Mouse (Mus musculus): ENCODE data around the gene Adora3. TPM values are rescaled to one million over a fixed set of nuclear protein-coding genes. Genes with fewer than 3 reads are reported as not detected.

The Adora3 gene
- 0.70 to 1.00 TPM in 2 of 4 replicates, not detected in the others for total RNA-seq (2023; ENCODE audit: inconsistent age)

DNA sequence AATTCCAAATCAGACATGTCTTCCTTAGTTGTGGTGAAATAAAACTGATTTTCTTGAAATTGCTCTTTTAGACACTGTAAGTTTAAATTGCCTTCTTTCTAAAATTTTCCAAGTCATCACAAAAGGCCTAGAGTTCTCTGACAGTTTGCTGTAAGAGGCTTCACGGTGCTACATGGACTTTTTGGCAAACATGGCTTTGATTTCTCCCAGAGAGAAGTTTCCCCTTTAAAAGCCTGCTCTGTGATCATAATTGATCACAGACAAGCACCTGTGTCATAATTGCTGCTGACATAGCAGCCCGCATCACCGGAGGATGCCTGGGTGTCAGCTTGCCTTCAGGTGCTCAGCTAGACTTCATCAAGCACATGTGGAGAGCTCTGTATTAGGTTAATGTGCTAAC, at the start of gene Adora3, which contains the start of gene Tmigd3:
Gene Adora3 (plus strand): TSS at position 301 of the 400 bp plus-strand sequence.
Gene Tmigd3 (plus strand): TSS at position 346 of the 400 bp plus-strand sequence.

GRCm38 (mm10) chr3:105932240-105933071, 61.8 kb downstream of the Adora3 start, which contains the start of gene I830077J02Rik:
I830077J02Rik (minus strand) TSS chr3:105932664.

Other genes with a start within 250 kb of the Adora3 start
- gene Ddx20, start 183.3 kb upstream of the Adora3 start, total RNA-seq (2023; ENCODE audit: inconsistent age), result 30.4 to 34.4 TPM (median 32.8 TPM) in 4 replicates
- gene Inka2, start 166.3 kb upstream of the Adora3 start, total RNA-seq (2023; ENCODE audit: inconsistent age), result 0.19 to 0.78 TPM (median 0.29 TPM) in 3 of 4 replicates, not detected in the other
- gene Rap1a, start 69.5 kb upstream of the Adora3 start, total RNA-seq (2023; ENCODE audit: inconsistent age), result 110 to 139 TPM (median 129 TPM) in 4 replicates
- not detected in 4 replicates for gene Tmigd3, start within 50 bp of the Adora3 start, total RNA-seq (2023; ENCODE audit: inconsistent age)
- gene I830077J02Rik, start 61.8 kb downstream of the Adora3 start, total RNA-seq (2023; ENCODE audit: inconsistent age), result 19.4 to 25.5 TPM (median 23.3 TPM) in 4 replicates
- gene Wdr77, start 88.5 kb downstream of the Adora3 start, total RNA-seq (2023; ENCODE audit: inconsistent age), result 37.0 to 50.7 TPM (median 42.9 TPM) in 4 replicates
- 128 to 143 TPM (median 135 TPM) in 4 replicates for gene Atp5f1, start 89.2 kb downstream of the Adora3 start, total RNA-seq (2023; ENCODE audit: inconsistent age)
- gene Ovgp1, start 102.9 kb downstream of the Adora3 start, total RNA-seq (2023; ENCODE audit: inconsistent age), result 1.8 to 3.6 TPM (median 3.1 TPM) in 4 replicates
- gene Pifo, start 143.8 kb downstream of the Adora3 start, total RNA-seq (2023; ENCODE audit: inconsistent age), result 0.58 to 2.5 TPM (median 1.2 TPM) in 3 of 4 replicates, not detected in the other
- not detected in 4 replicates for gene Chil5, start 162.0 kb downstream of the Adora3 start, total RNA-seq (2023; ENCODE audit: inconsistent age)
- gene Chia1, start 242.4 kb downstream of the Adora3 start, total RNA-seq (2023; ENCODE audit: inconsistent age), result not detected in 4 replicates

All from B cell, adult (primary cell).